Mouse (Mus musculus) liver, embryonic 16.5 days (tissue): ENCODE results near the gene Tmeff1. TPM values are rescaled to one million over a fixed set of nuclear protein-coding genes. Genes with fewer than 3 reads are reported as not detected.

Experiments
- ATAC-seq: fragments of 200-750 bp; cut with Nextera tagmentation; 2 replicates; pipeline ENCODE4 v1.8.0; 2017; ENCODE audit warnings: low read depth, mild to moderate bottlenecking, moderate number of reproducible peaks, moderate library complexity
- H3K27ac ChIP-seq: fragments of 300-500 bp; sonication (generic); 2 replicates; pipeline ENCODE4 v1.5.1; 2014; ENCODE audit warnings: mild to moderate bottlenecking, low read length
- H3K27me3 ChIP-seq: fragments of 300-500 bp; sonication (generic); 2 replicates; pipeline ENCODE4 v1.6.1; 2014; ENCODE audit warnings: low read depth, low read length, mixed read lengths; ENCODE audit not compliant: control insufficient read depth, insufficient read depth
- H3K36me3 ChIP-seq: fragments of 300-500 bp; sonication (generic); 2 replicates; pipeline ENCODE4 v1.6.1; 2014; ENCODE audit warnings: mild to moderate bottlenecking; ENCODE audit not compliant: control insufficient read depth, insufficient read depth
- H3K4me1 ChIP-seq: fragments of 300-500 bp; sonication (generic); 2 replicates; pipeline ENCODE4 v1.6.1; 2014; ENCODE audit warnings: low read depth, low read length, mixed read lengths; ENCODE audit not compliant: control insufficient read depth
- H3K4me2 ChIP-seq: fragments of 300-500 bp; sonication (generic); 2 replicates; pipeline ENCODE4 v1.6.1; 2014; ENCODE audit warnings: low read depth, low read length, mixed read lengths
- H3K4me3 ChIP-seq: fragments of 300-500 bp; sonication (generic); 2 replicates; pipeline ENCODE4 v1.5.1; 2014; ENCODE audit warnings: low read depth, mild to moderate bottlenecking, low read length
- H3K9ac ChIP-seq: fragments of 300-500 bp; sonication (generic); 2 replicates; pipeline ENCODE4 v1.6.1; 2014; ENCODE audit warnings: low read depth, low read length
- H3K9me3 ChIP-seq: fragments of 300-500 bp; sonication (generic); replicated peaks from 2 replicates; pipeline ENCODE4 v1.6.1; 2016; ENCODE audit warnings: low read length; ENCODE audit not compliant: control insufficient read depth
- WGBS: fragments of 180-500 bp; shearing (Covaris S2); extraction: QIAGEN DNeasy Blood & Tissue Kit; methylation state at CpG from one replicate; pipeline ENCODE4 v1.1.7; 2014; ENCODE audit not compliant: insufficient replicate concordance; 5-methylcytosine and 5-hydroxymethylcytosine counted together
- polyA plus RNA-seq: library from polyadenylated mRNA; unstranded; fragments of >200 nt; fragmentation: Nextera tagmentation; extraction: Ambion mirVana; gene quantifications from 2 replicates; pipeline ENCODE4 v1.2.1, GENCODE M21; 2015

Tmeff1 gene
- polyA plus RNA-seq, 1 experiment from 2014 or later: 0.12 TPM

GRCm38 (mm10) chr4:48543071-48543865 lies 41.7 kb upstream of the Tmeff1 start:
- no peak for ATAC-seq
- Histone ChIP-seq H3K27ac (no peak overlapping the region), H3K36me3 (no peaks in the 10 kb centered on the region), H3K9me3 (no peaks in the 10 kb centered on the region), H3K9ac (no peak overlapping the region), H3K4me2 (no peak overlapping the region), H3K27me3 (peaks cover 28% of the 10 kb centered on the region), H3K4me1 (no peaks in the 10 kb centered on the region), H3K4me3 (no peak overlapping the region)
- WGBS: 52% methylated on average over 6 of the region's 6 CpGs

GRCm38 (mm10) chr4:48544141-48544540 lies 40.8 kb upstream of the Tmeff1 start:
- no peak overlapping the region for H3K4me2 ChIP-seq
- ATAC-seq: no peak
- no peak overlapping the region for H3K9ac ChIP-seq
- no peaks in the 10 kb centered on the region for H3K9me3 ChIP-seq
- no peak overlapping the region for H3K4me3 ChIP-seq
- H3K27me3 ChIP-seq: peaks cover 26% of the 10 kb centered on the region
- H3K36me3 ChIP-seq: no peaks in the 10 kb centered on the region
- no peaks in the 10 kb centered on the region for H3K4me1 ChIP-seq
- WGBS: 72% methylated on average over 8 of the region's 8 CpGs
- H3K27ac ChIP-seq: no peak overlapping the region

- Histone ChIP-seq H3K4me2 (no peak overlapping the region), H3K36me3 (no peaks in the 10 kb centered on the region), H3K27me3 (peaks cover 9% of the 10 kb centered on the region), H3K27ac (no peak overlapping the region), H3K9me3 (no peaks in the 10 kb centered on the region), H3K9ac (no peak overlapping the region), H3K4me1 (no peaks in the 10 kb centered on the region), H3K4me3 (no peak overlapping the region)
- ATAC-seq: no peak
- WGBS: 32% methylated on average over 12 of the region's 12 CpGs
Measured at GRCm38 (mm10) chr4:48545966-48546365, 39.0 kb upstream of the Tmeff1 start.

DNA sequence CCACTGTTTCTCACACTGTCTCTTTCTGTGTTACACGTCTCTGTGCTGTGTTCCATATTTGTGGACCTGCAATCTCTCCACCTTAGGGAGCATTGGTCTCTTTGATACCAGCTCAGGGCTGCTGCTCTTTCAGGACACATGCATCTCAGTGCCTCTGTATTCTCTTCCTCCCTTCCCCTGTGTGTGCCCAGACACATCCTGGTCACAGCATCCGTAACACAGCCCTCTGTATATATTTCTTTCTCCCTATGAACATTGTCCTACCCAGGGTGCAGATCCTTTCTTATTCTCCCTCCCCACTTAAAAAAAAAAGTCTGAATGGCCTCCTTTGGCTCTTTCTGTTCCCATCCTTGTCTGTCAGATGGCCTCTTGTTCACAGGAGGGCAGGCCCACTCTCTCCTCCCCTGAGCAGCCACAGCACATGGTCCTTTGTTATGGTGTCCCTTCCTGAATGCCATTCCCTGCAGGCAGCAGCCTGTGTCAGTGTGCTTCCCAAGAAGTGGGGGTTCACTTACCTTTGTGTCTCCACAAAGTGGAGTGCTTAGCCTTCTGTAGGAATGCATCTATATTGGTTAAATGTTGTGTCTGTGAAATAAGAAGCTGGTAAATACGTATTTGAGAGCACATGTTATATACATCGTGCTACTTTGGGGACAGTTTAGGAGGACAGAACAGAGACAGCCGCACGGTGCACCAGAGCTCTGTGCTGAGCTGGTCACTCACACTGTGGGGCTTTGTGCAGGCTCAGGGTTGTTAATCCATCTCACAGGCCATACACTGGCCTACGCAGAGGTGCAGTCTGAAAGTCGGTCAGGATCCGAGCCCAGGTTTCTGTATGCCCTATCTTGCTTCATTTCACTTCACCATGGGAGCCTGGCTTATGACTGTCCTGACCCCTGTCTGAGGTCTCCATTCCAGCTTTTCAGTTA lies 38.1 kb upstream of the Tmeff1 start:
- H3K9me3 ChIP-seq: no peaks in the 10 kb centered on the region
- WGBS: 75% methylated on average over 9 of the region's 9 CpGs
- H3K36me3 ChIP-seq: no peaks in the 10 kb centered on the region
- no peak overlapping the region for H3K4me2 ChIP-seq
- ATAC-seq: no peak
- no peak overlapping the region for H3K27ac ChIP-seq
- no peak overlapping the region for H3K4me3 ChIP-seq
- H3K27me3 ChIP-seq: peaks cover 2% of the 10 kb centered on the region; the same call in 1 of the 2 replicates
- H3K9ac ChIP-seq: no peak overlapping the region
- no peaks in the 10 kb centered on the region for H3K4me1 ChIP-seq

DNA sequence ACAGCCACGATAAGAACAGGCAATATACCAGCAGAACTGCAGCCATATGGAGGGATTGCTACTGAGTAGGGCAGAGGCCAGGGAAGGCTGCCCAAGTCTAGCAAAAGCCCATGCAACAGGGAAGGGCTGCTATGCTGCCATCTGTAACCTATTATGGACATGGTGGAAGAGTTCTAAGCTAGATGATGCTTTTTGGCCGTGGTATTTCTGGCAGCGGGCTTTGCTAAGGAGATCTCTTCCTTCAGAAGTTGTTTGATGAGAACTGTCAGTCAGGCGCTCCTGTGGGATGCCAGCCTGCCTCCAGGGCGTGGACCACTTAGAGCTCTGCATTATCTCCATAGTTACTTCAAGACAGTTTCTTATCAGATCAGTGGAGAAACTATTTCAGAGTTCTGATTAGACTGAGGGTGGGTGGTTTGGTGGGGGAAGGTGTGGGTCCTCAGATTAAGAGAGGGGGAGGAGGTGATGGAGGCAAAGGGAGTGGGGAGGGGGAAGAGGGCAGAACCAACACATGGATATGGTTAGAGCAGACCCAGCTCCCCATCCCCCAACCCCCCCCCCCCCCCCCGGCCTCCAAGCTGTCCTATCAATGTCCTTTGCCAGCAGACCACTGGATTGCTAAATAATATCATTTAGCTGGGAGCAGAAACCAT lies 36.5 kb upstream of the Tmeff1 start:
- H3K9me3 ChIP-seq: no peaks in the 10 kb centered on the region
- ATAC-seq: no peak
- no peaks in the 10 kb centered on the region for H3K27me3 ChIP-seq
- no peak overlapping the region for H3K4me2 ChIP-seq
- H3K9ac ChIP-seq: no peak overlapping the region
- 44% methylated on average over 5 of the region's 6 CpGs for WGBS
- no peak overlapping the region for H3K27ac ChIP-seq
- no peaks in the 10 kb centered on the region for H3K4me1 ChIP-seq
- H3K36me3 ChIP-seq: no peaks in the 10 kb centered on the region
- no peak overlapping the region for H3K4me3 ChIP-seq

DNA sequence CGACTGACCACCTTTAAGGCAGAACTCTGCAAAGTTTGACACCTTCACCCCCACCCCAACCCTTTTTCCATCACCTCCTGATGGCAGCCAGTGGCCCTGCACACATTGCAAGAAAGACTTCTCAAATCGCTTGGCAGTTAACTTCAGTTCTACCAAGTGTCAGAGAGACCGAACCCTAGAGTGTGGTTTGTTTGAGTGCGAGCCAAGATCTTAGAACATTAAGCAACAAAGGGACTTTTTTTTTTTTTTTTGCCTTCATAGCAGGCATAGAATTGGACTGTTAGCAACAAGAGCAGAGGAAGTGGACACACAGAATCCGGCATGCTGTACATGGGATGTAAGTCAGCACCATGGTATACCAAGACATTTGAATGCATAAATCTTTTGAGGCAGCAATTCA lies 35.3 kb upstream of the Tmeff1 start:
- no peak for ATAC-seq
- Histone ChIP-seq H3K4me1 (no peaks in the 10 kb centered on the region), H3K27me3 (no peaks in the 10 kb centered on the region), H3K4me3 (no peak overlapping the region), H3K27ac (no peak overlapping the region), H3K36me3 (no peaks in the 10 kb centered on the region), H3K4me2 (no peak overlapping the region), H3K9me3 (no peaks in the 10 kb centered on the region), H3K9ac (no peak overlapping the region)
- WGBS: 58% methylated on average over 5 of the region's 5 CpGs

DNA sequence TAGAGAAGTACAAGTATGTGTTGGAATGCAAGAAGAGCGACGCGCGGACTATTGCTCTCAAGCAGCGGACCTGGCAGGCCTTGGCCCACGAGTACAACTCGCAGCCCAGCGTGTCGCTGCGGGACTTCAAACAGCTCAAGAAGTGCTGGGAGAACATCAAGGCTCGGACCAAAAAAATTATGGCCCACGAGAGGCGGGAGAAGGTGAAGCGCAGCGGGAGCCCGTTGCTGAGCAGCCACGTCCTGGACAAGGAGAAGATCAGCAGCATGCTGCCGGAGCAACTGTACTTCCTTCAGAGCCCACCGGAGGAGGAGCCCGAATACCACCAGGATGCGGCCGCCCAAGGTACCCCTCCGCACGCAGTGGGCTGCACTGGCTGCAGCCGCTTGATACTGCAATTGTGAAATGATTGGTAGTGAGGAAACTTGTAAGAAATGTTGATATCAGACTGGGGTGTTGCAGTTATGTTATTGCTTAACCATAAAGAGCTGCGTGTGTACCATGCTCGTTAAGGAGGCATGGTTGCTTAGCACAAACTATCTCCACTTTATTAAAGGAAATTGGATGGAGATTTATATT lies 32.4 kb upstream of the Tmeff1 start:
- no peak overlapping the region for H3K4me3 ChIP-seq
- ATAC-seq: no peak
- no peaks in the 10 kb centered on the region for H3K27me3 ChIP-seq
- WGBS: 81% methylated on average over 27 of the region's 27 CpGs
- H3K36me3 ChIP-seq: no peaks in the 10 kb centered on the region
- H3K27ac ChIP-seq: no peak overlapping the region
- no peak overlapping the region for H3K9ac ChIP-seq
- H3K9me3 ChIP-seq: no peaks in the 10 kb centered on the region
- H3K4me1 ChIP-seq: no peaks in the 10 kb centered on the region
- no peak overlapping the region for H3K4me2 ChIP-seq

- H3K4me1 ChIP-seq: no peaks in the 10 kb centered on the region
- no peaks in the 10 kb centered on the region for H3K9me3 ChIP-seq
- H3K9ac ChIP-seq: no peak overlapping the region
- WGBS: 59% methylated on average over 7 of the region's 7 CpGs
- H3K4me3 ChIP-seq: no peak overlapping the region
- no peaks in the 10 kb centered on the region for H3K27me3 ChIP-seq
- no peak overlapping the region for H3K4me2 ChIP-seq
- H3K36me3 ChIP-seq: no peaks in the 10 kb centered on the region
- ATAC-seq: no peak
- H3K27ac ChIP-seq: no peak overlapping the region
Measured at GRCm38 (mm10) chr4:48554132-48554531, 30.8 kb upstream of the Tmeff1 start.
